Mouse (Mus musculus): ENCODE measurements around the gene Gm11037.

GRCm38 (mm10) chr2:131179246-131179886, 46.1 kb downstream of the Gm11037 start:
- TF ChIP-seq CTCF (IDR thresholded peaks at IDR 0.05; ENCODE audit: borderline replicate concordance, control insufficient read depth, extremely low read depth, insufficient read depth, low read length, poor library complexity) (no peak), POLR2A (IDR thresholded peaks at IDR 0.05; ENCODE audit: control insufficient read depth, extremely low read depth, insufficient read depth, low read length, poor library complexity) (no peak)
